Comparison of ENCODE assay signal across 8 mouse cellular contexts in genomic region chr11:51681324-51681975, GRCm38 (mm10). TPM values are rescaled to one million over a fixed set of nuclear protein-coding genes. Genes with fewer than 3 reads are reported as not detected.
DNase-seq lines count a peak whose midpoint lies in the region; ATAC-seq and TF ChIP-seq lines count a peak whose summit lies in the region.

No protein-coding gene starts in this region.

- no peak overlapping the region for H3K9ac ChIP-seq in lung, postnatal 0 days (replicated peaks; ENCODE audit: low read depth)

- no peak overlapping the region for H3K27ac ChIP-seq in lung, postnatal 0 days (ENCODE audit: low read length)

- peak; percentile 69 for DNase-seq in Muller cell, postnatal 12 days (ENCODE audit: inconsistent ontology term)
- DNase-seq in c-Kit-positive CD71-positive TER-119-positive erythroid progenitor cells, embryonic 14.5 days (ENCODE audit: low spot score) = peak; percentile 79
- peak; percentile 84 for DNase-seq in forelimb bud, embryonic 11.5 days (ENCODE audit: low read depth, low spot score)
- DNase-seq in heart, postnatal 4 days = peak; percentile 95
- peak; percentile 75 for DNase-seq in layer of hippocampus, adult 9-11 months
- peak; percentile 91 for DNase-seq in lung, postnatal 0 days (ENCODE audit: low spot score)
- peak; percentile 80 to 93 for DNase-seq in right cerebral cortex, postnatal 10 days (ENCODE audit: low spot score in 2 of 2)
- peak; percentile 74 for DNase-seq in urinary bladder, postnatal 10 days (ENCODE audit: low spot score)

- H3K9me3 ChIP-seq in lung, postnatal 0 days (ENCODE audit: low read length) = no peaks in the 10 kb centered on the region

- peak; percentile 97 for TF ChIP-seq CTCF in lung, postnatal 0 days (IDR thresholded peaks at IDR 0.05)

- no peaks in the 10 kb centered on the region for H3K4me1 ChIP-seq in lung, postnatal 0 days (ENCODE audit: insufficient read depth, low read depth, low read length)

- H3K27me3 ChIP-seq in lung, postnatal 0 days (replicated peaks; ENCODE audit: insufficient read depth, low read length) = no peaks in the 10 kb centered on the region

- TF ChIP-seq EP300 in lung, postnatal 0 days (IDR thresholded peaks at IDR 0.05) = no peak

- 0 out of 2 replicates have a peak, but pooled peaks cover 3% of the 10 kb centered on the region for H3K36me3 ChIP-seq in lung, postnatal 0 days (ENCODE audit: insufficient read depth, low read length)

- H3K4me3 ChIP-seq in lung, postnatal 0 days (ENCODE audit: low read depth, low read length) = peak overlapping the region; percentile 5; the same call in 1 of the 2 replicates

- 29% methylated on average over 13 of the region's 13 CpGs for WGBS in lung, postnatal 0 days

- ATAC-seq in lung, postnatal 0 days = peak; percentile 72

- peak overlapping the region; percentile 38 for H3K4me2 ChIP-seq in lung, postnatal 0 days (replicated peaks; ENCODE audit: low read depth, low read length)

RNA-seq across cellular contexts. Expression of gene 0610009B22Rik, which starts 7.2 kb away (rescaled TPM):
- 10 to 100 TPM; 23.0 to 23.6 TPM for total RNA-seq in heart, postnatal 4 days (2021)
- polyA plus RNA-seq in lung, postnatal 0 days (2015; fragmentation: Nextera tagmentation; extraction: Ambion mirVana) = 90.6 and 95.9 TPM in 2 replicates

RNA-seq across cellular contexts. Expression of gene D930048N14Rik, which starts 30.7 kb away (rescaled TPM):
- total RNA-seq in heart, postnatal 4 days (2021) = 1 to 10 TPM; 1.3 to 2.0 TPM
- 2.5 and 3.1 TPM in 2 replicates for polyA plus RNA-seq in lung, postnatal 0 days (2015; fragmentation: Nextera tagmentation; extraction: Ambion mirVana)

RNA-seq across cellular contexts. Expression of gene N4bp3, which starts 30.8 kb away (rescaled TPM):
- 10 to 100 TPM; 41.3 to 44.4 TPM for total RNA-seq in heart, postnatal 4 days (2021)
- polyA plus RNA-seq in lung, postnatal 0 days (2015; fragmentation: Nextera tagmentation; extraction: Ambion mirVana) = 43.9 and 44.7 TPM in 2 replicates

RNA-seq across cellular contexts. Expression of gene Rmnd5b, which starts 45.8 kb away (rescaled TPM):
- total RNA-seq in heart, postnatal 4 days (2021) = 10 to 100 TPM; 24.3 to 27.4 TPM
- 43.2 and 46.4 TPM in 2 replicates for polyA plus RNA-seq in lung, postnatal 0 days (2015; fragmentation: Nextera tagmentation; extraction: Ambion mirVana)
